Mouse (Mus musculus) common myeloid progenitor, adult 5-6 weeks (primary cell): Measurements from ENCODE around the gene Zfp931. TPM values are rescaled to one million over a fixed set of nuclear protein-coding genes. Genes with fewer than 3 reads are reported as not detected.
"Not testable (repeated sequence)": the region's sequence is repeated elsewhere in the genome, so short reads cannot be mapped to it uniquely, and the experiment has no call there.

ENCODE experiments used
- ATAC-seq: replicated peaks from 2 replicates; pipeline ENCODE4 v1.8.0; 2016; ENCODE audit warnings: low read depth, mild to moderate bottlenecking, moderate TSS enrichment, inconsistent platforms; ENCODE audit not compliant: poor library complexity, severe bottlenecking
- total RNA-seq: library from RNA; stranded (forward); fragments of 200-1000, 187-1606 nt; gene quantifications from 2 replicates; pipeline ENCODE4 v1.2.3, GENCODE M21; 2017

Zfp931 gene
- total RNA-seq, 1 experiment from 2014 or later = 32.0 TPM

DNA sequence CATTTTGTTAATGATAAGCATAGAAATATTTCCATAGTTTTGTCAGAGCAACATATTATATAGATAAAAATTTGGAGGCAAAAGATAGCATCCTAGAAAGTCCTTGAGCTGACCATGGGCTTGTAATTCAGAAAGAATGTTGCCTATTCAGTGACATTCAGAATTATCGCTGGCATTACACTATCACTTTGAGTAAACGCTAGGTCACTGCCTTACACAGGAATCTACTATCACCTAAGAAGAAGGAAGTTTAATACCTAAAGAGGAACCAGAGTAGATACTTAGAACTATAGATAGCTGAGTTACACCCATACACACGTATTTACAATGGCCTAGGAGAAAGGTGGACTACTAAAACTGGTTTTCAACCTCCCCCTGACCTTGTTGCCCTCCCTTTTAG, 58.8 kb downstream of the Zfp931 start:
- ATAC-seq = not testable (repeated sequence)

Other genes starting within 250 kb of the Zfp931 start
- 20.0 and 53.2 TPM in 2 replicates for gene Gm14325, start 238.1 kb downstream of the Zfp931 start, total RNA-seq
- gene Gm14327, start 181.4 kb downstream of the Zfp931 start, total RNA-seq = not detected in 2 replicates
- gene Zfp972, start 152.9 kb downstream of the Zfp931 start, total RNA-seq = 1.8 and 2.2 TPM in 2 replicates
- 14.8 and 23.4 TPM in 2 replicates for gene Gm14326, start 121.2 kb downstream of the Zfp931 start, total RNA-seq
- gene Zfp971, start 55.2 kb downstream of the Zfp931 start, total RNA-seq = 18.2 and 21.1 TPM in 2 replicates
- gene Phactr3, start 40.5 kb upstream of the Zfp931 start, total RNA-seq = not detected in 2 replicates